Mouse (Mus musculus): ENCODE results near the gene 1700056E22Rik. TPM values are rescaled to one million over a fixed set of nuclear protein-coding genes. Genes with fewer than 3 reads are reported as not detected.

1700056E22Rik gene
- total RNA-seq, 2 experiments from 2014 or later = 0.50 TPM; not detected in 1

GRCm38 (mm10) chr1:184027039-184027438 is 7.1 kb downstream of the 1700056E22Rik start:
- intact Hi-C loops (cut with DNase I) = no loop called here

DNA sequence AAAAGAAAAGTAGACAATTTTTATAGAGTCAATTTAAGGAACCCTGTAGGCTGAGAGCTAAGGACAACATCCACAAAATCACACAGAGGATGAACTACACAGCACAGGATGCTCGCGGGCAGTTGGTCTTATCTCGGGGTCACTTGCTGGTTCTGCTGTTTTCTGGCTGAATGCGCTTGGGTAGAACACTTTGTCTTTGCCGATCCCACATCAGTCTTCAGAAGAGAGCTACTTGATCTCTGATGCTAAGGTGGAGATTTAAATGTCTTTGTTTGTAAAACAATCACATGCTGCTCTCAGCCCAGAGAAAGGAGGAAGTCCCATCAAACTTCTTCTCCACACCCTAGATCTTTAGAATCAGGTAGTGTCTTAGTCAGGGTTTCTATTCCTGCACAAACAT is 9.0 kb downstream of the 1700056E22Rik start:
- DNase-seq (ENCODE audit: low spot score in 2 of 2) = no peak
- intact Hi-C loops (cut with DNase I) = no loop called here

More at GRCm38 (mm10) chr1:184027039-184027438, 7.1 kb downstream of the 1700056E22Rik start:
- no peak for DNase-seq (ENCODE audit: low spot score in 2 of 2)

DNA sequence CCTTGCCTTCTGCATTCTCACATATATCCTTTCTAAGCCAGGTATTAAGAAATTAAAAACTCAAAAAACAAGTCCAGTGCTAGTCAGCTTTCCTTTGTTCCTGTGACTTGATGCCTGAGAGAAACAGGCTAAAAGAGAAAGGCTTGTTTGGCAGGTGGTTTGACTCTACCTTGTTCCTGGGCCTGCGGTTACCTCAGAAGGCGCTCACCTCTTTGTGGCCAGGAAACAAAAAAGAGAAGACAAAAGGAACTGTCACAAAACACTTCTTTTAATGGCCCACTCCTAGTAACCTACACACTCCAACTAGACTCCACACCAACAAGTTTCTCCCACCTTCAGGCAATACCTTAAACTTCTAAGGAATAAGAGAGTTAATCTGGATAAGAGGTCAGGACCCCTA is 9.5 kb downstream of the 1700056E22Rik start:
- intact Hi-C loops (cut with DNase I) = no loop called here
- DNase-seq (ENCODE audit: low spot score in 2 of 2) = no peak

DNA sequence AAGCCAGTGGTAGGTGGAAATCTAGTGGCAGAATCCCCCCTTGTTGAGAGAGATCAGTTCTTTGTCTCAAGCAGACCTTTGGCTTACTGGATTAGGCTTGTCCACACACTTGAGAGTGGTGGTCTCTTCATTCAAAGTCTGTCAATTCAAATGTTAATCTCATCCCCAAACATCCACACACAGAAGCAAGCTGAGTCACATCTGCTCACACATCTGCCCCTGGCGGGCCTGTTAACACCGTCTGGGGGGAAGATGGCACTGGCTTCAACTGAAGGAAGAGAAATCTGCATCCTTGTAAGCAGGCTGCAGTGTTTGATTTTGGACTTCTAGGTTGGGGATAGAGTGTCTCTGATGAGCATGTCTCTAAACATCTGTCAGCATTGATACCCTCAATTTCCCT is 10.1 kb downstream of the 1700056E22Rik start:
- no peak for DNase-seq (ENCODE audit: low spot score in 2 of 2)
- intact Hi-C loops (cut with DNase I) = no loop called here

- intact Hi-C loops (cut with DNase I) = no loop called here
- no peak for DNase-seq (ENCODE audit: low spot score in 2 of 2)
Measured at GRCm38 (mm10) chr1:184019722-184020107, 14.4 kb downstream of the 1700056E22Rik start.

- intact Hi-C loops (cut with DNase I) = no loop called here
- DNase-seq (ENCODE audit: low spot score in 2 of 2) = no peak
Measured at GRCm38 (mm10) chr1:184019042-184019721, 14.9 kb downstream of the 1700056E22Rik start.

GRCm38 (mm10) chr1:184017606-184018005 is 16.5 kb downstream of the 1700056E22Rik start:
- intact Hi-C loops (cut with DNase I) = no loop called here
- DNase-seq (ENCODE audit: low spot score in 2 of 2) = no peak

DNA sequence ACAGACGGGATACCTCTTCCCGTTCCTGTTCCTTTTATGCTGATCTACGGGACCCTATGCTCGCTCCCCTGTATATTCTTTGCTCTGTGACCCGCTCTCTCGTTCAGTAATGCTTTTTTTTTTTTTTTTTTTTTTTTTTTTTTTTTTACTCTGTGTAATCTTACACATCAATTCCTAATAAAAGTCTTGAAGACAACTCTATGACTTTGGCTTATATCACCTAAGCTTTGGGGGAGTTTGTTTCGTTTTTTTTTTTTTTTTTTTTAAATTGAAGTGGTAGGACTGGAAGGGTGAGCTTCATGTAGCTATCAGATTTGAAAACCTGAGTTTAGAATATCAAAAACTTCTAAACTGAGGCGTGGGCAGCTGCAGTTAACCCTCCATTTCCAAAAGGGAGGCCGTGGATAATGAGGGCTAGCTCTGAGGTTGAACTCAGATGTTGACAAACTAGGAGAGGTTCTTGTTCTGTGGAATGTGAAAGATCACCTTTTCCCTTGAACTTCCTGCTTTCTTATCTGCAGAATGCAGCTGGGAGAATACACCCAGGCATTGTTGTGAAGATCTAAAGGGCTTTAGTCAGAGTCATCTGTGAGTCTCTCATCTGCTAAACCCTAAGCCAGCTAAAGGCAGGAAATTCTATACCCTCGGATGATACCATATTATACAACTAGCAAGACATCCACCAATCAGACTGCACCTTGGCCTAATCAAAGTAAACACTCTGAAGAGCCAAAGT is 17.9 kb downstream of the 1700056E22Rik start:
- intact Hi-C loops (cut with DNase I) = no loop called here
- DNase-seq (ENCODE audit: low spot score in 2 of 2) = no peak

DNA sequence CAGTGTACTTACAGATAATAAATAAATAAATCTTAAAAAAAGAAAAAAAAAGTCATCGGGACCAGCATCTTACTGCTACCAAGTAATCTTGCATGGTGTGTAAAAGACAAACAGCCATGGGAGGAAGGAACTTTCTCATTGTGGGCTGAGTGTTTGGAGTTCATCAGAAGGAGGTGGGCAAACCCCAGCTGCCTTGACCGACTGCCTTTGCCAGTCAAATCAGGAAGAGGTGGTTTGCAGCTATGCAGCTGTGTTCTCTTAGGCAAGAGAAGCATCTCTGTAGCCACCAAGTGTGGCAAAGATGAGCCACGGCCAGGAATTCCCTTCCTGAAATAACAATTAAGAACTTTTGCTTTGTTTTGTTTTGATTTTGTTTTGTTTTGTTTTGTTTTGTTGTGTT is 20.0 kb downstream of the 1700056E22Rik start:
- DNase-seq (ENCODE audit: low spot score in 2 of 2) = no peak
- intact Hi-C loops (cut with DNase I) = no loop called here

DNA sequence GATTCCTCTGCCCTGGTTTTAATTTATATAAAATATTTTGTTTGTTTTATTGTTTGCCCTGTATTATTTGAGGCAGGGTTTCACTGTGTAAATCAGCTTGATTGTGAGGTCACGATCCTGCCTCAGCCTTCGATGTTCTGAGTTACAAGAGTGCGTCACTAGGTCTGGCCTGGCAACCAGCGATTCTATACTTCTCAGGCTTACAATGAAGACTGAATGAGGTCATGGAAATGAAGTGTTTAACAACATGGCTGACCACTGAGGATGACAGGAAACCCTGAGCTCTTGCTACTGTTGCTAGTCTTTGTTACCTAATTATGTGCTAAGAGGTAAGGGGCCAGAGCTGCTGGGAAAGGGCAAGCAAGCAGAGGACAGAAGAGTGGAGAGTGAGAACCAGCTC is 21.0 kb downstream of the 1700056E22Rik start, which contains the start of gene Dusp10:
Dusp10 (plus strand) TSS at position 197 of the 400 bp plus-strand sequence.
- DNase-seq (ENCODE audit: low spot score in 2 of 2) = no peak
- intact Hi-C loops (cut with DNase I) = no loop called here

- DNase-seq (ENCODE audit: low spot score in 2 of 2) = no peak
- intact Hi-C loops (cut with DNase I) = no loop called here
Measured at GRCm38 (mm10) chr1:184011311-184011710, 22.8 kb downstream of the 1700056E22Rik start.

DNA sequence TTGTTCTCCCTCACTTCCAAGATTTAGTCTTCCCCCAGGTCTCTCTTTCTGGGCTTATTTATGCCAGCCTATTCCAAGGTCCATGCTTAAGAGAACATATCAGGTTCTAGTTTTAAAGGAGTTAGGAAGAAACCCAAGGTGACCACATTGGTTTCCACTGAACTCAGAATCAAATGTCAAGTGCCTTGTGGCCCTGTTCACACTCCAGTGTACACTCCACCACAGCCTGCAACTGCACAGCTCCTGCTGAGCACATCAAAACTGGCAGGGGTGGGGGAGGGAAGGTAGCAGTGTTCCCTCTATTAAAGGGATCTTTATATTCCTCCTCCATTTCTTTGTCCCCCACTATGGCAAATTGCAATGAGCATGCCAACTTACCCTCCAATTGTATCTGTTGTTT is 28.0 kb downstream of the 1700056E22Rik start:
- no peak for DNase-seq (ENCODE audit: low spot score in 2 of 2)
- intact Hi-C loops (cut with DNase I) = no loop called here

- intact Hi-C loops (cut with DNase I) = no loop called here
- DNase-seq (ENCODE audit: low spot score in 2 of 2) = no peak
Measured at GRCm38 (mm10) chr1:184005315-184006058, 28.6 kb downstream of the 1700056E22Rik start.

GRCm38 (mm10) chr1:184004311-184004710 is 29.8 kb downstream of the 1700056E22Rik start:
- intact Hi-C loops (cut with DNase I) = no loop called here
- no peak for DNase-seq (ENCODE audit: low spot score in 2 of 2)

DNA sequence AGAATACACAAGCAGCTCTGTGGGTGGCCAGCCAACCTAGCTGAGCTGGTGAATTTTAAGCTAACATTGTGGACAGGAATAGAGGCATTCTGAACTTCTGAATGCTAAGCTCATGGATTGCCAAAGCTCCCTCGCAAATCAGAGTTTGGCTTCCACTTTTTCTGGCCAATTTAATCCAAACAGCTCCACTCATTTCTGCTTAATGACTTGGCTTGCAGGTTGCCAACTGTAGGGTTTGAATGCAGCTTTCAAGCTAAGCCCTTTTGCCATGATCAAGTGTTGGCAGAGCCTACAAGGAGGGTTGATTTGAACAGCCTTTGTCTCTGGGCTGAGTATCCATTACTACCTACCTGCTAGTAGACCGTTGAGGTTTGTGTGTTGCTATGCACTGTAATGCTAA is 31.6 kb downstream of the 1700056E22Rik start:
- intact Hi-C loops (cut with DNase I) = no loop called here
- DNase-seq (ENCODE audit: low spot score in 2 of 2) = peak; percentile 2 to 27

- intact Hi-C loops (cut with DNase I) = no loop called here
- no peak for DNase-seq (ENCODE audit: low spot score in 2 of 2)
Measured at GRCm38 (mm10) chr1:183997207-183997606, 36.9 kb downstream of the 1700056E22Rik start.

- intact Hi-C loops (cut with DNase I) = no loop called here
- no peak for DNase-seq (ENCODE audit: low spot score in 2 of 2)
Measured at GRCm38 (mm10) chr1:183991921-183992320, 42.2 kb downstream of the 1700056E22Rik start.

- no peak for DNase-seq (ENCODE audit: low spot score in 2 of 2)
- intact Hi-C loops (cut with DNase I) = no loop called here
Measured at GRCm38 (mm10) chr1:183987711-183988245, 46.3 kb downstream of the 1700056E22Rik start.
